Mouse (Mus musculus) kidney, adult 2 months (tissue): ENCODE measurements around the gene Vav3.

Source experiments
- CTCF ChIP-seq: fragments of 200-500 bp; conservative IDR thresholded peaks from 2 replicates; pipeline ENCODE4 v1.5.1; 2011; ENCODE audit warnings: low read depth, mild to moderate bottlenecking, control low read depth, low read length, moderate library complexity, mixed read lengths; ENCODE audit not compliant: insufficient read depth, insufficient read length
- POLR2A ChIP-seq: fragments of 200-500 bp; IDR thresholded peaks from one replicate; pipeline ENCODE4 v1.6.1; 2011; ENCODE audit warnings: low read depth, low read length, control low read depth

DNA sequence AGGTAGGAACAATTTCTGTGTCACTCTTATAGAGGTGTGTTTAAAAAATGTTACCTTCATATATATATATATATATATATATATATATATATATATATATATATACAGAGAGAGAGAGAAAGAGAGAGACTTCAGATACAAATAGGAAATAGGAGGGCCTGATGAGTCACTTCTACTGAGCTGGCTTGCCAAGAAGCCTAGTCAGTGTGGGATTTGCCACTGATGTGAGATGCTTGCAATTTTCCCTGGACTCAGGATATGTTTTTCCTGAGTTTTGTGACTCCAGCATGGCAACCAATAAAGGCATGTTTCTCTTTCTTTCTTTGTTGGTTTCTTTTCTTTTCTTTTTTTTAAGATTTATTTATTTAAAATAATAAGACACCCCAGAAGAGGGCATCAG, 374.0 kb downstream of the Vav3 start:
- TF ChIP-seq POLR2A, result no peak
- no peak for TF ChIP-seq CTCF
